Mouse (Mus musculus) spleen, adult 2 months (tissue): ENCODE data around the gene Hspg2.

Source experiments
- CTCF ChIP-seq: fragments of 200-500 bp; IDR thresholded peaks from 2 replicates; pipeline ENCODE4 v1.5.1; 2011; ENCODE audit warnings: mild to moderate bottlenecking, inconsistent platforms; ENCODE audit not compliant: insufficient read depth, insufficient read length, insufficient replicate concordance; ENCODE audit errors: extremely low read depth
- POLR2A ChIP-seq: fragments of 200-500 bp; IDR thresholded peaks from 2 replicates; pipeline ENCODE4 v1.6.1; 2011; ENCODE audit warnings: low read depth, low read length, inconsistent platforms

DNA sequence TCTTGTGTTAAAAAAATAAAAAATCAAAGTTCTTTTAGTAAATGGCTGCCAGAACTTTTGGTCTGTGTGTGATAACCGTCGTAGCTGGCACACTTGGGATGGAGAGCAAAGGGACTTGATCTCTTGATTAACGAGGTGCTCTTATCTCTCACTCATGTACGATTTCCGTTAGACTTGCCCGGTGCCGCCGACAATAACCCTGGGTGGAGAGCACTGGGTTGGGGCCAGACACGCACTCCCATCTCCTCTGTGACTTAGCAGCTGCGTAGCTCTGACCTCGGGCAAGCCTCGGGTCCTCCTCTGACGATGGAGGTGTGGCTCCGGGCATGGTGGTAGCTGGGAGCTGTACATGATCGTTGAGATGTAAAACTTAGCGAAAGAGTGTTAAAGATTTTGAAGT is 15.3 kb downstream of the Hspg2 start:
- TF ChIP-seq CTCF (no peak), POLR2A (no peak)
